Mouse (Mus musculus): ENCODE results near the gene Pate3. TPM values are rescaled to one million over a fixed set of nuclear protein-coding genes. Genes with fewer than 3 reads are reported as not detected.

Pate3 gene
- total and polyA plus RNA-seq, 3 experiments: not detected

- no peak for ATAC-seq (ENCODE audit: extremely low read depth, insufficient number of reproducible peaks, low FRiP score, poor library complexity, severe bottlenecking)
- no peaks in the 10 kb centered on the region for H3K4me1 ChIP-seq (ENCODE audit: insufficient read depth, low read depth, low read length)
- H3K9me3 ChIP-seq (replicated peaks): no peaks in the 10 kb centered on the region
- no peak for TF ChIP-seq TAL1 (conservative IDR thresholded peaks at IDR 0.05; ENCODE audit: low read depth, low read length)
- TF ChIP-seq GATA1 (IDR thresholded peaks at IDR 0.05; ENCODE audit: borderline replicate concordance, low read length): no peak
- no peak for TF ChIP-seq GATA2 (IDR thresholded peaks at IDR 0.05; ENCODE audit: borderline replicate concordance, low read depth, low read length)
- no peak for TF ChIP-seq CTCF (IDR thresholded peaks at IDR 0.05; ENCODE audit: low read depth, low read length)
- TF ChIP-seq POLR2AphosphoS5 (IDR thresholded peaks at IDR 0.05; ENCODE audit: insufficient replicate concordance, low read depth, low read length): no peak
- peaks cover 4% of the 10 kb centered on the region; the same call in 1 of the 2 replicates for H3K27me3 ChIP-seq (ENCODE audit: insufficient read depth, low read length)
- DNase-seq (ENCODE audit: low spot score): no peak
- H3K4me3 ChIP-seq (ENCODE audit: low read depth, low read length): no peak within 1 kb of the TSS
- H3K36me3 ChIP-seq (replicated peaks): no peaks in the 10 kb centered on the region
Measured at GRCm38 (mm10) chr9:35611841-35612240, 36.2 kb downstream of the Pate3 start, which contains the start of gene Pate4. Gene Pate4 (minus strand): TSS chr9:35611941.

- Histone ChIP-seq H3K27me3 (ENCODE audit: insufficient read depth, low read length) (0 out of 2 replicates have a peak, but pooled peaks cover 2% of the 10 kb centered on the region), H3K36me3 (replicated peaks) (no peaks in the 10 kb centered on the region), H3K4me1 (ENCODE audit: insufficient read depth, low read depth, low read length) (no peaks in the 10 kb centered on the region), H3K9me3 (replicated peaks) (no peaks in the 10 kb centered on the region), H3K4me3 (ENCODE audit: low read depth, low read length) (no peak overlapping the region)
- TF ChIP-seq TAL1 (conservative IDR thresholded peaks at IDR 0.05; ENCODE audit: low read depth, low read length) (no peak), CTCF (IDR thresholded peaks at IDR 0.05; ENCODE audit: low read depth, low read length) (no peak), POLR2AphosphoS5 (IDR thresholded peaks at IDR 0.05; ENCODE audit: insufficient replicate concordance, low read depth, low read length) (no peak), GATA2 (IDR thresholded peaks at IDR 0.05; ENCODE audit: borderline replicate concordance, low read depth, low read length) (no peak), GATA1 (IDR thresholded peaks at IDR 0.05; ENCODE audit: borderline replicate concordance, low read length) (no peak)
- ATAC-seq (ENCODE audit: extremely low read depth, insufficient number of reproducible peaks, low FRiP score, poor library complexity, severe bottlenecking) (no peak), DNase-seq (ENCODE audit: low spot score) (no peak)
Measured at GRCm38 (mm10) chr9:35607647-35608405, 40.2 kb downstream of the Pate3 start.

Other genes with a start within 250 kb of the Pate3 start
- gene Cdon, start 227.1 kb downstream of the Pate3 start, total RNA-seq (2014; fragmentation: Nextera tagmentation): 0.19 TPM in 1 of 2 replicates, not detected in the other
- gene Cdon, start 227.1 kb downstream of the Pate3 start, total RNA-seq (2017): 0.52 and 0.93 TPM in 2 replicates
- gene Cdon, start 227.1 kb downstream of the Pate3 start, polyA plus RNA-seq (2012): 0.01 and 0.03 TPM in 2 replicates
- gene Gm1113, start 129.9 kb downstream of the Pate3 start, total RNA-seq (2014; fragmentation: Nextera tagmentation): not detected in 2 replicates
- not detected in 2 replicates for gene Gm1113, start 129.9 kb downstream of the Pate3 start, total RNA-seq (2017)
- not detected in 2 replicates for gene Gm1113, start 129.9 kb downstream of the Pate3 start, polyA plus RNA-seq (2012)
- not detected in 2 replicates for gene Ddx25, start 89.7 kb downstream of the Pate3 start, total RNA-seq (2014; fragmentation: Nextera tagmentation)
- 0.27 and 0.35 TPM in 2 replicates for gene Ddx25, start 89.7 kb downstream of the Pate3 start, total RNA-seq (2017)
- gene Ddx25, start 89.7 kb downstream of the Pate3 start, polyA plus RNA-seq (2012): 0.01 TPM in 1 of 2 replicates, not detected in the other
- gene Pus3, start 89.6 kb downstream of the Pate3 start, total RNA-seq (2014; fragmentation: Nextera tagmentation): 57.3 and 59.2 TPM in 2 replicates
- gene Pus3, start 89.6 kb downstream of the Pate3 start, total RNA-seq (2017): 45.4 and 52.1 TPM in 2 replicates
- 0.95 and 1.6 TPM in 2 replicates for gene Pus3, start 89.6 kb downstream of the Pate3 start, polyA plus RNA-seq (2012)
- gene Pate2, start 77.9 kb downstream of the Pate3 start, total RNA-seq (2014; fragmentation: Nextera tagmentation): 0.75 and 1.4 TPM in 2 replicates
- 0.44 and 0.46 TPM in 2 replicates for gene Pate2, start 77.9 kb downstream of the Pate3 start, total RNA-seq (2017)
- 0.21 and 0.51 TPM in 2 replicates for gene Pate2, start 77.9 kb downstream of the Pate3 start, polyA plus RNA-seq (2012)
- gene Hyls1, start 77.8 kb downstream of the Pate3 start, total RNA-seq (2014; fragmentation: Nextera tagmentation): 17.2 and 27.7 TPM in 2 replicates
- 18.6 and 18.9 TPM in 2 replicates for gene Hyls1, start 77.8 kb downstream of the Pate3 start, total RNA-seq (2017)
- 2.5 and 2.7 TPM in 2 replicates for gene Hyls1, start 77.8 kb downstream of the Pate3 start, polyA plus RNA-seq (2012)
- gene Pate4, start 36.3 kb downstream of the Pate3 start, total RNA-seq (2014; fragmentation: Nextera tagmentation): not detected in 2 replicates
- not detected in 2 replicates for gene Pate4, start 36.3 kb downstream of the Pate3 start, total RNA-seq (2017)
- gene Pate4, start 36.3 kb downstream of the Pate3 start, polyA plus RNA-seq (2012): not detected in 2 replicates
- not detected in 2 replicates for gene Pate1, start 39.2 kb upstream of the Pate3 start, total RNA-seq (2014; fragmentation: Nextera tagmentation)
- gene Pate1, start 39.2 kb upstream of the Pate3 start, total RNA-seq (2017): 0.05 and 0.12 TPM in 2 replicates
- gene Pate1, start 39.2 kb upstream of the Pate3 start, polyA plus RNA-seq (2012): not detected in 2 replicates
- gene Gm17677, start 92.8 kb upstream of the Pate3 start, total RNA-seq (2014; fragmentation: Nextera tagmentation): not detected in 2 replicates
- not detected in 2 replicates for gene Gm17677, start 92.8 kb upstream of the Pate3 start, total RNA-seq (2017)
- not detected in 2 replicates for gene Gm17677, start 92.8 kb upstream of the Pate3 start, polyA plus RNA-seq (2012)
- not detected in 2 replicates for gene Gm17727, start 129.9 kb upstream of the Pate3 start, total RNA-seq (2014; fragmentation: Nextera tagmentation)
- not detected in 2 replicates for gene Gm17727, start 129.9 kb upstream of the Pate3 start, total RNA-seq (2017)
- not detected in 2 replicates for gene Gm17727, start 129.9 kb upstream of the Pate3 start, polyA plus RNA-seq (2012)
- not detected in 2 replicates for gene Gm27235, start 141.9 kb upstream of the Pate3 start, total RNA-seq (2014; fragmentation: Nextera tagmentation)
- gene Gm27235, start 141.9 kb upstream of the Pate3 start, total RNA-seq (2017): not detected in 2 replicates
- gene Gm27235, start 141.9 kb upstream of the Pate3 start, polyA plus RNA-seq (2012): not detected in 2 replicates
- gene D730048I06Rik, start 141.9 kb upstream of the Pate3 start, total RNA-seq (2014; fragmentation: Nextera tagmentation): not detected in 2 replicates
- gene D730048I06Rik, start 141.9 kb upstream of the Pate3 start, total RNA-seq (2017): not detected in 2 replicates
- not detected in 2 replicates for gene D730048I06Rik, start 141.9 kb upstream of the Pate3 start, polyA plus RNA-seq (2012)
- gene 9230110F15Rik, start 195.9 kb upstream of the Pate3 start, total RNA-seq (2014; fragmentation: Nextera tagmentation): not detected in 2 replicates
- gene 9230110F15Rik, start 195.9 kb upstream of the Pate3 start, total RNA-seq (2017): 0.33 TPM in 1 of 2 replicates, not detected in the other
- gene 9230110F15Rik, start 195.9 kb upstream of the Pate3 start, polyA plus RNA-seq (2012): not detected in 2 replicates